10 mouse cellular contexts compared by ENCODE assay signal in the genomic region with DNA sequence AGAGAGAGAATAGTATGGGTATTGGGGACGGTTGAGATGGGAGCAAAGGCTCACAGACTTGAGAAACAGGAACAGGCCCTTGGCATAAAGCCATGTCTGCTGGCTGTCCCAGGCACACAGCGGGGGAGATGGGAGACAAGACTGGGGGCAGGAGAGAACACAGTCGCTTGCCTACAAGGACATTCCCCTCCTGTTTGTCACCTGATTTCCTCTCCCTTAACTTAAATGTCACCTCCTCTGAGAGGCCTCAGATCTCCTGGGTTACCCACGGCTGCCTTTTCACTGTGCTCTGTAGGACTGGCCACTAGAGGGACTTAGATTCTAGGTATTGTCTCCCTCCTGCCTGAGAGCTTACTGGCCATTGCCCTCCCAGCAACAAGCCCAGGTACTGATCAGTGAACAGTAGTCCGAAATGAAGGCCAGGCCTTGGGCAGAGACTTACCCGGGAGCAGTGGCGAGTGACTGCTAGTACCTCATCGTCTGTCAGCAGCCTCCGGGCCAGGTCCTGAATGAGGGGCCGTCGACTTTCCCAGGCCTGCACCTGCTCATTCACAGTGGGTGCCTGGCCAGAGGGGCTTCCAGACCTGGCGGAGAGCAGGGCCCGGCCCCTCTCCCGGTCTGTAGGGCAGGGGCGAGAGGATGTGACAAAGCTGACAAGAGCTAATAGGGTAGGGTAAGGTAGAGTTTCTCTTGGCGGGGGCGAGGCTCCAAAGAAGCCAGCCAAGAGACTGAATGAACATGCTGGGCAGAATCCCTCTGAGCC. TPM values are rescaled to one million over a fixed set of nuclear protein-coding genes. Genes with fewer than 3 reads are reported as not detected.
DNase-seq lines count a peak whose midpoint lies in the region; ATAC-seq and TF ChIP-seq lines count a peak whose summit lies in the region.
"Had no signal": no experiment of that assay in that cellular context is flagged by ENCODE, and none has a peak within 500 bp of the region (broad histone marks: within the 10 kb centered on the region; RNA-seq: fewer than 3 reads in every experiment).

No protein-coding gene starts in this region.

- WGBS in kidney, postnatal 0 days = 51% methylated on average over 17 of the region's 17 CpGs

- no peak overlapping the region for H3K4me2 ChIP-seq in kidney, postnatal 0 days (ENCODE audit: low read length)
- H3K4me2 ChIP-seq: forebrain, embryonic 15.5 days had no signal

- TF ChIP-seq CTCF in kidney, postnatal 0 days (IDR thresholded peaks at IDR 0.05; ENCODE audit: low read depth) = peak; percentile 63
- TF ChIP-seq CTCF in MEL (IDR thresholded peaks at IDR 0.05 in 2 of 3, conservative IDR thresholded peaks at IDR 0.05 in 1 of 3; ENCODE audit: control insufficient read depth in 1 of 3, insufficient read depth in 1 of 3, low read depth in 2 of 3, low read length in 3 of 3, poor library complexity in 1 of 3, severe bottlenecking in 1 of 3) = peak; percentile 36 to 83 (median 68)

- peak; percentile 25 for DNase-seq in adrenal gland, postnatal 14 days
- no peak for DNase-seq in adrenal gland, postnatal 4 days (ENCODE audit: low spot score in 2 of 2)
- peak; percentile 77 for DNase-seq in kidney, postnatal 0 days (ENCODE audit: low spot score)
- DNase-seq in kidney, adult 8-10 months = no peak
- DNase-seq in MEL (ENCODE audit: low read depth, low spot score) = peak; percentile 96
- DNase-seq in T-cell, adult 2 months (ENCODE audit: low spot score) = no peak

- no peaks in the 10 kb centered on the region for H3K9me3 ChIP-seq in kidney, postnatal 0 days (replicated peaks; ENCODE audit: low read length)
- H3K9me3 ChIP-seq in MEL (replicated peaks; ENCODE audit: insufficient read depth, low read length) = no peaks in the 10 kb centered on the region
- H3K9me3 ChIP-seq: forebrain, embryonic 15.5 days had no signal

- TF ChIP-seq RAD21 in MEL (IDR thresholded peaks at IDR 0.05; ENCODE audit: low read depth, low read length) = peak; percentile 12

- no peak for TF ChIP-seq POLR2A in MEL (IDR thresholded peaks at IDR 0.05; ENCODE audit: control insufficient read depth in 1 of 2, insufficient read depth in 1 of 2, low read depth in 1 of 2, low read length in 2 of 2, poor library complexity in 1 of 2)

- peaks cover 4% of the 10 kb centered on the region; the same call in 1 of the 2 replicates for H3K4me1 ChIP-seq in kidney, postnatal 0 days (replicated peaks; ENCODE audit: insufficient read depth, low read length)
- H3K4me1 ChIP-seq in MEL (ENCODE audit: control insufficient read depth in 1 of 2, insufficient read depth in 2 of 2, low read length in 2 of 2) = peaks cover 8 to 22% of the 10 kb centered on the region in 2 experiments

- H3K4me3 ChIP-seq in kidney, postnatal 0 days (replicated peaks; ENCODE audit: low read depth, low read length) = no peak overlapping the region
- peak overlapping the region in 1 of 2 experiments; percentile 33; a peak in 1 of 4 replicates for H3K4me3 ChIP-seq in MEL (ENCODE audit: control insufficient read depth in 1 of 2, insufficient read depth in 1 of 2, low read depth in 2 of 2, low read length in 2 of 2)
- H3K4me3 ChIP-seq: forebrain, embryonic 15.5 days had no signal

- H3K27ac ChIP-seq in kidney, postnatal 0 days = no peak overlapping the region
- peak overlapping the region; percentile 40 for H3K27ac ChIP-seq in MEL (ENCODE audit: control insufficient read depth, low read depth, low read length)
- H3K27ac ChIP-seq: forebrain, embryonic 15.5 days had no signal

- peak; percentile 45 to 64 for TF ChIP-seq EP300 in MEL (IDR thresholded peaks at IDR 0.05; ENCODE audit: low read depth in 1 of 2, low read length in 2 of 2)

- no peaks in the 10 kb centered on the region for H3K27me3 ChIP-seq in kidney, postnatal 0 days (ENCODE audit: insufficient read depth, low read length)
- no peaks in the 10 kb centered on the region for H3K27me3 ChIP-seq in MEL (ENCODE audit: control insufficient read depth in 1 of 2, insufficient read depth in 2 of 2, low read length in 2 of 2)
- H3K27me3 ChIP-seq: forebrain, embryonic 15.5 days had no signal

- no peak for ATAC-seq in kidney, postnatal 0 days (replicated peaks; ENCODE audit: low FRiP score, low read depth)
- peak; percentile 53 for ATAC-seq in inflammation-experienced regulatory T-cells, adult 6 months
- no peak for ATAC-seq in frontal cortex, adult (ENCODE audit: low TSS enrichment)

- no peaks in the 10 kb centered on the region for H3K79me2 ChIP-seq in MEL (ENCODE audit: control insufficient read depth, insufficient read depth, low read length, poor library complexity)

- no peak overlapping the region for H3K9ac ChIP-seq in kidney, postnatal 0 days (ENCODE audit: low read depth, low read length)
- peak overlapping the region; percentile 54 for H3K9ac ChIP-seq in MEL (ENCODE audit: control insufficient read depth, low read depth, low read length, poor library complexity, severe bottlenecking)
- H3K9ac ChIP-seq: forebrain, embryonic 15.5 days had no signal

- 0 out of 2 replicates have a peak, but pooled peaks cover 11% of the 10 kb centered on the region for H3K36me3 ChIP-seq in kidney, postnatal 0 days (ENCODE audit: insufficient read depth, low read length)
- peaks cover 0 to 10% of the 10 kb centered on the region in 2 experiments; a peak in 2 of 4 replicates for H3K36me3 ChIP-seq in MEL (ENCODE audit: control insufficient read depth in 1 of 2, insufficient read depth in 2 of 2, low read length in 2 of 2)

TF ChIP-seq in MEL, 35 proteins besides CTCF, POLR2A, EP300 and RAD21 (continues in another document):
- TF ChIP-seq HCFC1 (IDR thresholded peaks at IDR 0.05; ENCODE audit: low read depth, low read length) (peak; percentile 56; the same call in 1 of the 2 replicates), BHLHE40 (IDR thresholded peaks at IDR 0.05; ENCODE audit: borderline replicate concordance, low read depth, low read length) (0 out of 2 replicates have a peak, but pooled peaks have one; percentile 16), TBP (IDR thresholded peaks at IDR 0.05; ENCODE audit: low read depth, low read length) (peak; percentile 51; the same call in 1 of the 2 replicates), MYB (IDR thresholded peaks at IDR 0.05; ENCODE audit: low read depth, low read length) (0 out of 2 replicates have a peak, but pooled peaks have one; percentile 47), USF1 (IDR thresholded peaks at IDR 0.05; ENCODE audit: low read depth, low read length) (peak; percentile 46; the same call in 1 of the 2 replicates), ELF1 (IDR thresholded peaks at IDR 0.05; ENCODE audit: low read depth, low read length) (peak; percentile 56), ETS1 (IDR thresholded peaks at IDR 0.05; ENCODE audit: low read depth, low read length) (peak; percentile 53; the same call in 1 of the 2 replicates), ZMIZ1 (IDR thresholded peaks at IDR 0.05; ENCODE audit: low read depth, low read length) (no peak), MEF2A (IDR thresholded peaks at IDR 0.05; ENCODE audit: extremely low read depth, insufficient replicate concordance, low read depth, low read length, poor library complexity, severe bottlenecking) (no peak), ZNF384 (IDR thresholded peaks at IDR 0.05; ENCODE audit: low read depth, low read length) (no peak)

RNA-seq across cellular contexts. Expression of a gene that starts 12.8 kb away (rescaled TPM):
- not detected in 2 replicates for total RNA-seq in adrenal gland, postnatal 14 days (2021)
- total RNA-seq in adrenal gland, postnatal 4 days (2021) = under 1 TPM; 0.25 to 0.34 TPM
- 0.43 and 0.80 TPM in 2 replicates for polyA plus RNA-seq in kidney, postnatal 0 days (2015; fragmentation: Nextera tagmentation; extraction: Ambion mirVana)
- 0.08 and 0.10 TPM in 2 replicates for total RNA-seq in MEL (2012; rRNA removed)
- under 1 TPM in 1 of 2 experiments, not detected in 1; 0.56 TPM for polyA plus RNA-seq in MEL (2012; ENCODE audit: insufficient read depth in 1 of 2, insufficient read length in 2 of 2, low read depth in 1 of 2, low replicate concordance in 2 of 2, missing spikeins in 1 of 2)
- not detected for polyA plus RNA-seq in inflammation-experienced regulatory T-cells, adult 6 months (2017; shearing (Covaris generic))
- polyA plus RNA-seq: liver, embryonic 16.5 days had no signal

RNA-seq across cellular contexts. Expression of a gene that starts 14.6 kb away (rescaled TPM):
- 51.7 and 58.1 TPM in 2 replicates for total RNA-seq in adrenal gland, postnatal 14 days (2021)
- total RNA-seq in adrenal gland, postnatal 4 days (2021) = 10 to 100 TPM; 70.9 to 72.4 TPM
- polyA plus RNA-seq in kidney, postnatal 0 days (2015; fragmentation: Nextera tagmentation; extraction: Ambion mirVana) = 28.4 and 29.0 TPM in 2 replicates
- 3.6 and 5.0 TPM in 2 replicates for total RNA-seq in MEL (2012; rRNA removed)
- polyA plus RNA-seq in MEL (2012; ENCODE audit: insufficient read depth in 1 of 2, insufficient read length in 2 of 2, low read depth in 1 of 2, low replicate concordance in 2 of 2, missing spikeins in 1 of 2) = 10 to 100 TPM in 1 of 2 experiments, not detected in 1; 10.6 TPM
- polyA plus RNA-seq in inflammation-experienced regulatory T-cells, adult 6 months (2017; shearing (Covaris generic)) = 10 to 100 TPM; 61.5 to 97.7 (median 97.5) TPM

RNA-seq across cellular contexts. Expression of a gene that starts 18.5 kb away (rescaled TPM):
- 70.4 and 77.4 TPM in 2 replicates for total RNA-seq in adrenal gland, postnatal 14 days (2021)
- total RNA-seq in adrenal gland, postnatal 4 days (2021) = 100 to 1,000 TPM; 107 to 119 TPM
- polyA plus RNA-seq in kidney, postnatal 0 days (2015; fragmentation: Nextera tagmentation; extraction: Ambion mirVana) = 58.6 and 69.5 TPM in 2 replicates
- 4.0 and 4.2 TPM in 2 replicates for total RNA-seq in MEL (2012; rRNA removed)
- polyA plus RNA-seq in MEL (2012; ENCODE audit: insufficient read depth in 1 of 2, insufficient read length in 2 of 2, low read depth in 1 of 2, low replicate concordance in 2 of 2, missing spikeins in 1 of 2) = 10 to 100 TPM in 1 of 2 experiments, not detected in 1; 13.1 TPM
- polyA plus RNA-seq in inflammation-experienced regulatory T-cells, adult 6 months (2017; shearing (Covaris generic)) = 1 to 10 TPM in 1 of 3 experiments, under 1 TPM in 1, not detected in 1; 0.99 to 1.1 TPM

RNA-seq across cellular contexts. Expression of a gene that starts 26.5 kb away (rescaled TPM):
- total RNA-seq in adrenal gland, postnatal 14 days (2021) = 45.6 and 50.0 TPM in 2 replicates
- 10 to 100 TPM; 49.9 to 51.2 TPM for total RNA-seq in adrenal gland, postnatal 4 days (2021)
- 78.9 and 79.9 TPM in 2 replicates for polyA plus RNA-seq in kidney, postnatal 0 days (2015; fragmentation: Nextera tagmentation; extraction: Ambion mirVana)
- total RNA-seq in MEL (2012; rRNA removed) = 136 and 145 TPM in 2 replicates
- 100 to 1,000 TPM in 1 of 2 experiments, not detected in 1; 136 TPM for polyA plus RNA-seq in MEL (2012; ENCODE audit: insufficient read depth in 1 of 2, insufficient read length in 2 of 2, low read depth in 1 of 2, low replicate concordance in 2 of 2, missing spikeins in 1 of 2)
- 10 to 100 TPM; 51.6 to 65.3 (median 55.9) TPM for polyA plus RNA-seq in inflammation-experienced regulatory T-cells, adult 6 months (2017; shearing (Covaris generic))

RNA-seq across cellular contexts. Expression of a gene that starts 27.3 kb away (rescaled TPM):
- total RNA-seq in adrenal gland, postnatal 14 days (2021) = 27.5 and 30.7 TPM in 2 replicates
- total RNA-seq in adrenal gland, postnatal 4 days (2021) = 10 to 100 TPM; 30.5 to 33.0 TPM
- polyA plus RNA-seq in kidney, postnatal 0 days (2015; fragmentation: Nextera tagmentation; extraction: Ambion mirVana) = 15.7 and 19.4 TPM in 2 replicates
- 35.9 and 37.5 TPM in 2 replicates for total RNA-seq in MEL (2012; rRNA removed)
- 10 to 100 TPM in 1 of 2 experiments, not detected in 1; 55.6 TPM for polyA plus RNA-seq in MEL (2012; ENCODE audit: insufficient read depth in 1 of 2, insufficient read length in 2 of 2, low read depth in 1 of 2, low replicate concordance in 2 of 2, missing spikeins in 1 of 2)
- 10 to 100 TPM in 1 of 3 experiments, 1 to 10 TPM in 2; 4.7 to 10.7 (median 9.8) TPM for polyA plus RNA-seq in inflammation-experienced regulatory T-cells, adult 6 months (2017; shearing (Covaris generic))

Comparison
In these comparisons a context has a peak if more than half of its experiments do, and no peak if none do; other contexts are left out.
1. DNase-seq: peak in adrenal gland, postnatal 14 days (single experiment), kidney, postnatal 0 days (single experiment) and MEL (single experiment); none in adrenal gland, postnatal 4 days (0 of 2), kidney, adult 8-10 months (0 of 2) and T-cell, adult 2 months (single experiment).
2. RNA of a gene that starts 18.5 kb away (total RNA-seq): 107 to 119 TPM in adrenal gland, postnatal 4 days and 70.4 to 77.4 TPM in adrenal gland, postnatal 14 days; 4.0 to 4.2 TPM in MEL; every median in the first group is over 10 times any median in the second.